Mouse (Mus musculus) CH12.LX (cell line): ENCODE data around the gene Dgcr8. TPM values are rescaled to one million over a fixed set of nuclear protein-coding genes. Genes with fewer than 3 reads are reported as not detected.

Experiments used
- DNase-seq: peaks from one replicate; pipeline ENCODE4 v3.0.0-alpha.2; 2013; ENCODE audit errors: extremely low read depth
- H3K27ac ChIP-seq: 2 replicates; pipeline ENCODE4 v1.5.1; 2012; ENCODE audit warnings: low read depth, mild to moderate bottlenecking, control low read depth, moderate library complexity; ENCODE audit not compliant: insufficient read depth
- H3K27me3 ChIP-seq: replicated peaks from 2 replicates; pipeline ENCODE3; 2012; ENCODE audit warnings: inconsistent platforms
- H3K36me3 ChIP-seq, 2 experiments: replicated peaks in 1 of 2; 2 replicates each; pipeline versions ENCODE3 to v1.6.1; 2012; ENCODE audit warnings: inconsistent platforms in 1 of 2, low read length in 1 of 2, mild to moderate bottlenecking in 1 of 2, mixed read lengths in 1 of 2, moderate library complexity in 1 of 2; ENCODE audit not compliant: control insufficient read depth in 1 of 2, insufficient read depth in 1 of 2
- H3K4me1 ChIP-seq, 2 experiments: 2 replicates each; pipeline ENCODE4 v1.6.1; 2012; ENCODE audit warnings: inconsistent platforms in 1 of 2, moderate library complexity in 1 of 2; ENCODE audit not compliant: insufficient read depth in 2 of 2, control insufficient read depth in 1 of 2
- H3K4me2 ChIP-seq: 2 replicates; pipeline ENCODE4 v1.6.1; 2012; ENCODE audit warnings: low read depth, mild to moderate bottlenecking, control low read depth; ENCODE audit not compliant: poor library complexity, insufficient read depth, severe bottlenecking
- H3K4me3 ChIP-seq, 3 experiments: fragments of 150-350 bp in 1 of 3; sonication (generic) in 1 of 3; replicated peaks in 1 of 3; 2 replicates each; pipeline versions ENCODE3 to v1.5.1; 2011 to 2012; ENCODE audit warnings: low read depth in 2 of 3, low read length in 2 of 3, mild to moderate bottlenecking in 2 of 3, moderate library complexity in 2 of 3, control low read depth in 1 of 3, improper control_type of control experiment in 1 of 3, inconsistent platforms in 1 of 3, mixed read lengths in 1 of 3; ENCODE audit not compliant: poor library complexity in 1 of 3
- H3K79me2 ChIP-seq: replicated peaks from 2 replicates; pipeline ENCODE4 v1.6.1; 2012; ENCODE audit warnings: mild to moderate bottlenecking, moderate library complexity; ENCODE audit not compliant: control insufficient read depth, poor library complexity, insufficient read depth, severe bottlenecking; ENCODE audit errors: extremely low read depth
- H3K9ac ChIP-seq: 2 replicates; pipeline ENCODE4 v1.6.1; 2012; ENCODE audit warnings: low read depth, mild to moderate bottlenecking, control low read depth, moderate library complexity; ENCODE audit not compliant: insufficient read depth
- H3K9me3 ChIP-seq: replicated peaks from 2 replicates; pipeline ENCODE3; 2012; ENCODE audit warnings: low read length, inconsistent platforms, mixed read lengths
- BHLHE40 ChIP-seq: IDR thresholded peaks from 2 replicates; pipeline ENCODE4 v1.6.1; 2011; ENCODE audit warnings: mild to moderate bottlenecking, low read depth, low read length, improper control_type of control experiment
- CHD1 ChIP-seq: IDR thresholded peaks from 2 replicates; pipeline ENCODE4 v1.6.1; 2012; ENCODE audit warnings: low read depth, low read length, improper control_type of control experiment, inconsistent platforms
- CHD2 ChIP-seq: IDR thresholded peaks from 2 replicates; pipeline ENCODE4 v1.6.1; 2011; ENCODE audit warnings: low read length, improper control_type of control experiment
- CTCF ChIP-seq, 2 experiments: IDR thresholded peaks in 1 of 2; conservative IDR thresholded peaks in 1 of 2; 2 replicates each; pipeline ENCODE4 v1.5.1; 2011 to 2012; ENCODE audit warnings: low read depth in 2 of 2, low read length in 2 of 2, improper control_type of control experiment in 1 of 2, inconsistent platforms in 1 of 2, mild to moderate bottlenecking in 1 of 2, moderate library complexity in 1 of 2
- E2F4 ChIP-seq: IDR thresholded peaks from 2 replicates; pipeline ENCODE4 v1.6.1; 2011; ENCODE audit warnings: low read depth, low read length, improper control_type of control experiment; ENCODE audit not compliant: insufficient replicate concordance
- ELF1 ChIP-seq: IDR thresholded peaks from 2 replicates; pipeline ENCODE4 v1.6.1; 2014; ENCODE audit warnings: low read depth, mild to moderate bottlenecking, inconsistent platforms, low read length, improper control_type of control experiment
- EP300 ChIP-seq: IDR thresholded peaks from 2 replicates; pipeline ENCODE4 v1.6.1; 2011; ENCODE audit warnings: low read length, improper control_type of control experiment
- GABPA ChIP-seq: IDR thresholded peaks from 2 replicates; pipeline ENCODE4 v1.6.1; 2012; ENCODE audit warnings: low read depth, low read length, improper control_type of control experiment, inconsistent platforms; ENCODE audit not compliant: insufficient replicate concordance
- IRF4 ChIP-seq: IDR thresholded peaks from 2 replicates; pipeline ENCODE4 v1.6.1; 2014; ENCODE audit warnings: low read depth, mild to moderate bottlenecking, inconsistent platforms, low read length, improper control_type of control experiment
- JUN ChIP-seq: IDR thresholded peaks from 2 replicates; pipeline ENCODE4 v1.6.1; 2011; ENCODE audit warnings: low read depth, mild to moderate bottlenecking, low read length, improper control_type of control experiment, moderate library complexity; ENCODE audit not compliant: insufficient read depth
- JUND ChIP-seq: conservative IDR thresholded peaks from 2 replicates; pipeline ENCODE4 v1.6.1; 2011; ENCODE audit warnings: low read depth, low read length, improper control_type of control experiment
- KAT2A ChIP-seq: IDR thresholded peaks from 2 replicates; pipeline ENCODE4 v1.6.1; 2012; ENCODE audit warnings: low read length, improper control_type of control experiment, inconsistent platforms; ENCODE audit not compliant: insufficient replicate concordance
- MEF2A ChIP-seq: IDR thresholded peaks from 2 replicates; pipeline ENCODE4 v1.6.1; 2014; ENCODE audit warnings: low read depth, mild to moderate bottlenecking, inconsistent platforms, low read length, improper control_type of control experiment, borderline replicate concordance
- MXI1 ChIP-seq: IDR thresholded peaks from 2 replicates; pipeline ENCODE4 v1.6.1; 2011; ENCODE audit warnings: mild to moderate bottlenecking, low read depth, low read length, improper control_type of control experiment
- NELFE ChIP-seq: IDR thresholded peaks from 2 replicates; pipeline ENCODE4 v1.6.1; 2011; ENCODE audit warnings: low read depth, low read length, improper control_type of control experiment
- NRF1 ChIP-seq: IDR thresholded peaks from 2 replicates; pipeline ENCODE4 v1.6.1; 2014; ENCODE audit warnings: low read depth, mild to moderate bottlenecking, inconsistent platforms, low read length, improper control_type of control experiment, moderate library complexity
- SIN3A ChIP-seq: IDR thresholded peaks from 2 replicates; pipeline ENCODE4 v1.6.1; 2012; ENCODE audit warnings: low read length, improper control_type of control experiment, inconsistent platforms
- SMC3 ChIP-seq: IDR thresholded peaks from 2 replicates; pipeline ENCODE4 v1.6.1; 2011; ENCODE audit warnings: low read depth, low read length, improper control_type of control experiment
- TBP ChIP-seq: conservative IDR thresholded peaks from 2 replicates; pipeline ENCODE4 v1.6.1; 2011; ENCODE audit warnings: low read depth, low read length, improper control_type of control experiment
- TCF12 ChIP-seq: IDR thresholded peaks from 2 replicates; pipeline ENCODE4 v1.6.1; 2014; ENCODE audit warnings: low read depth, mild to moderate bottlenecking, inconsistent platforms, low read length, improper control_type of control experiment
- UBTF ChIP-seq: IDR thresholded peaks from 2 replicates; pipeline ENCODE4 v1.6.1; 2012; ENCODE audit warnings: low read depth, mild to moderate bottlenecking, inconsistent platforms, low read length, improper control_type of control experiment, moderate library complexity
- USF1 ChIP-seq: IDR thresholded peaks from 2 replicates; pipeline ENCODE4 v1.6.1; 2014; ENCODE audit warnings: low read depth, mild to moderate bottlenecking, inconsistent platforms, low read length, improper control_type of control experiment
- USF2 ChIP-seq: conservative IDR thresholded peaks from 2 replicates; pipeline ENCODE4 v1.6.1; 2011; ENCODE audit warnings: low read depth, low read length, improper control_type of control experiment
- ZMIZ1 ChIP-seq: IDR thresholded peaks from 2 replicates; pipeline ENCODE4 v1.6.1; 2012; ENCODE audit warnings: low read depth, mild to moderate bottlenecking, inconsistent platforms, low read length, improper control_type of control experiment
- dilution Hi-C: fragments of 300-500 bp; cut with MboI; formaldehyde crosslinking; loops from 2 replicates; pipeline ENCODE4 v1.14.3; 2020; ENCODE audit warnings: low sequenced_read_pairs; ENCODE audit not compliant: extremely low pct_unique_long_range_greater_than_20kb, extremely low pct_ligation_motif_present
- in situ Hi-C: fragments of 300-500 bp; cut with MboI; formaldehyde crosslinking; loops from 3 replicates; pipeline ENCODE4 v1.14.3; 2019; ENCODE audit warnings: low sequenced_read_pairs, low pct_ligation_motif_present, low pct_unique_long_range_greater_than_20kb, mixed read lengths
- polyA plus RNA-seq: library from polyadenylated mRNA; unstranded; fragments of >175 nt; gene quantifications from 2 replicates; pipeline ENCODE4 v1.2.1, GENCODE M21; 2012; ENCODE audit warnings: low read depth; ENCODE audit not compliant: insufficient read length
- total RNA-seq, 2 experiments: library from RNA; depleted of rRNA; stranded (reverse); fragments of 300-350 nt in 1 of 2; fragments of >200 nt in 1 of 2; gene quantifications; 2 replicates each; pipeline ENCODE4 v1.2.3; 2012 to 2014

Gene Dgcr8
- total and polyA plus RNA-seq, 3 experiments = 29.1 to 39.9 (median 31.8) TPM

GRCm38 (mm10) chr16:18227897-18228422, 61.1 kb downstream of the Dgcr8 start:
- Histone ChIP-seq H3K9ac (no peak overlapping the region), H3K4me2 (no peak overlapping the region), H3K9me3 (no peaks in the 10 kb centered on the region), H3K27me3 (no peaks in the 10 kb centered on the region), H3K4me1 (peaks cover 26 to 45% of the 10 kb centered on the region in 2 experiments), H3K27ac (no peak overlapping the region), H3K36me3 (peaks cover 56 to 79% of the 10 kb centered on the region in 2 experiments), H3K4me3 (no peak overlapping the region), H3K79me2 (no peaks in the 10 kb centered on the region)
- TF ChIP-seq SMC3 (no peak), ELF1 (no peak), MXI1 (no peak), MEF2A (no peak), ZMIZ1 (no peak), E2F4 (no peak), USF2 (no peak), KAT2A (no peak), UBTF (no peak), CHD1 (no peak), GABPA (no peak), USF1 (no peak), TCF12 (no peak), EP300 (no peak), BHLHE40 (no peak)
- no peak for DNase-seq
- dilution Hi-C loops (no loop called here), in situ Hi-C loops (no loop called here)

- no peaks in the 10 kb centered on the region for H3K79me2 ChIP-seq
- H3K36me3 ChIP-seq = peaks cover 62 to 87% of the 10 kb centered on the region in 2 experiments
- no peak overlapping the region for H3K27ac ChIP-seq
- H3K9me3 ChIP-seq = no peaks in the 10 kb centered on the region
- H3K4me3 ChIP-seq = no peak overlapping the region
- H3K9ac ChIP-seq = no peak overlapping the region
- in situ Hi-C loops = no loop called here
- no peaks in the 10 kb centered on the region for H3K27me3 ChIP-seq
- no peak overlapping the region for H3K4me2 ChIP-seq
- dilution Hi-C loops = no loop called here
- DNase-seq = no peak
- no peak for TF ChIP-seq KAT2A
- TF ChIP-seq TCF12 = no peak
- TF ChIP-seq MEF2A = no peak
- TF ChIP-seq SIN3A = no peak
- no peak for TF ChIP-seq GABPA
- no peak for TF ChIP-seq JUN
- no peak for TF ChIP-seq ELF1
- TF ChIP-seq JUND = no peak
- no peak for TF ChIP-seq CTCF (conservative IDR thresholded peaks at IDR 0.05 in 1 of 2, IDR thresholded peaks at IDR 0.05 in 1 of 2; ENCODE audit: low read depth in 2 of 2, low read length in 2 of 2)
- no peak for TF ChIP-seq NRF1
- no peak for TF ChIP-seq IRF4
- TF ChIP-seq CHD2 = no peak
- no peak for TF ChIP-seq CHD1
- no peak for TF ChIP-seq SMC3
- TF ChIP-seq NELFE = no peak
- TF ChIP-seq TBP = no peak
- TF ChIP-seq, all 38 proteins: peak for 0
- H3K4me1 ChIP-seq = peaks cover 31 to 52% of the 10 kb centered on the region in 2 experiments
Measured at GRCm38 (mm10) chr16:18227187-18227586, 61.9 kb downstream of the Dgcr8 start.
